Mouse (Mus musculus): Measurements from ENCODE around the gene Glrx5.

- no peak for TF ChIP-seq POLR2A (IDR thresholded peaks at IDR 0.05; ENCODE audit: borderline replicate concordance, low read depth, low read length)
- TF ChIP-seq CTCF (IDR thresholded peaks at IDR 0.05; ENCODE audit: low read depth, low read length) = no peak
Observed at GRCm38 (mm10) chr12:105077232-105077631, 44.7 kb downstream of the Glrx5 start.
